Mouse (Mus musculus) brain, embryonic 14.5 days (tissue): ENCODE measurements at regions not wholly inside any gene's neighbourhood (a gene's known extent, or its start where the extent isn't known, plus 50 kb on each side); places are given as distances from the start of the nearest gene placed in this dataset.

ENCODE experiments used
- CTCF ChIP-seq: fragments of 200-500 bp; IDR thresholded peaks from 2 replicates; pipeline ENCODE4 v1.5.1; 2012; ENCODE audit warnings: inconsistent platforms, mild to moderate bottlenecking, moderate library complexity, borderline replicate concordance; ENCODE audit not compliant: insufficient read depth, insufficient read length; ENCODE audit errors: extremely low read depth
- POLR2A ChIP-seq: fragments of 200-500 bp; IDR thresholded peaks from 2 replicates; pipeline ENCODE4 v1.6.1; 2012; ENCODE audit warnings: mild to moderate bottlenecking, inconsistent platforms, borderline replicate concordance; ENCODE audit not compliant: poor library complexity, insufficient read depth, insufficient read length, severe bottlenecking; ENCODE audit errors: extremely low read depth

GRCm38 (mm10) chr6:99945691-99946090 lies 219.5 kb upstream of the Prok2 start:
- TF ChIP-seq POLR2A (no peak), CTCF (no peak)
